Mouse (Mus musculus) lung, adult 2 months (tissue): ENCODE measurements around the gene Lgi1.

Experiments used
- CTCF ChIP-seq: fragments of 200-500 bp; IDR thresholded peaks from 2 replicates; pipeline ENCODE4 v1.5.1; 2011; ENCODE audit warnings: mild to moderate bottlenecking, low read length, control low read depth; ENCODE audit not compliant: insufficient read depth
- POLR2A ChIP-seq: fragments of 200-500 bp; IDR thresholded peaks from 2 replicates; pipeline ENCODE4 v1.6.1; 2011; ENCODE audit warnings: low read depth, mild to moderate bottlenecking, control low read depth, low read length, borderline replicate concordance; ENCODE audit errors: extremely low read depth

GRCm38 (mm10) chr19:38249627-38250026, 14.7 kb upstream of the Lgi1 start:
- TF ChIP-seq CTCF: no peak
- no peak for TF ChIP-seq POLR2A
